Mouse (Mus musculus): Measurements from ENCODE around the gene Zfp715. TPM values are rescaled to one million over a fixed set of nuclear protein-coding genes. Genes with fewer than 3 reads are reported as not detected.
"Not testable (repeated sequence)": the region's sequence is repeated elsewhere in the genome, so short reads cannot be mapped to it uniquely, and the experiment has no call there.

Zfp715 gene
- polyA plus RNA-seq (2012; rRNA removed): 2.0 and 3.4 TPM in 2 replicates

- peak; percentile 87 for DNase-seq (ENCODE audit: low read depth, low spot score)
- WGBS: under 1% methylated on average over 33 of the region's 33 CpGs
Observed at GRCm38 (mm10) chr7:43313013-43313428, at the start of gene Zfp715. Gene Zfp715 (minus strand): TSS chr7:43313294.

- no peak for DNase-seq (ENCODE audit: low read depth, low spot score)
- 26% methylated on average over 4 of the region's 4 CpGs for WGBS
Observed at GRCm38 (mm10) chr7:43362021-43362420, 48.9 kb upstream of the Zfp715 start.

DNA sequence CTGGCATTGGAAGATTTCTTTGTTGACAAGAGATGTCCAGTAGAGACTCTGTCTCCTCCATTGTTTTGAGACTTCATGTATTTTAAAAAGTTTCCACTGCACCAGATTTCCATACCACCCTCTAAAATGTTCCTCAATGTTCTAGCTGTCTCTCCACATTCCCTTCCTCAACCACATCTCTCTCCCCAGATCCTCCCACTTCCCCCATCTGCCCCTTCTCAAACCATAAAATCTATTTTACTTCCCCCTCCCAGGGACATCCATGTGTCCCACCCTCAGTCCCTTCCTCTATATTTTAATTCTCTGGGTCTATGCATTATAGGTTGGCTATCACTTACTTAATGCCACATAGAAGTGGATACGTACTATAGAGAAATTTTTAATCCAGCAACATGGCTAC is 48.3 kb upstream of the Zfp715 start:
- 94% methylated on average over 1 of the region's 1 CpGs for WGBS
- DNase-seq (ENCODE audit: low read depth, low spot score): no peak

DNA sequence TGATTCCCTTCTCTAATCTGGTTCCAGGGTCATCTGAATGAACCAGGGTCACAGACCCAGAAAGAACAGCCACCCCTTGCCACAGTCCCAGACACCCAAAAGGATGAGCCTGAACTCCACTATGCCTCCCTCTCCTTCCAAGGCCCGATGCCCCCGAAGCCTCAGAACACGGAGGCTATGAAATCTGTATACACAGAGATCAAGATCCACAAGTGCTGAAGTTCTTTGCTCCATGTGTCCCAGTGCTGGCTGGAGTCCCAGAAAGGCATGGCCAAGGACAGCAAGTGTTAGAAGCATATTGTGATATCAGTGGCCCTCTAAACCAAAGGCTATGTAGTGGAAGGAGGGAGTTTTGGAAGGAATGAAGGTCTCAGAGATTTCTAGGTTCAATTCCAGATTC is 45.5 kb upstream of the Zfp715 start:
- WGBS: 40% methylated on average over 3 of the region's 3 CpGs
- no peak for DNase-seq (ENCODE audit: low read depth, low spot score)

- DNase-seq (ENCODE audit: low read depth, low spot score): no peak
- WGBS: 28% methylated on average over 12 of the region's 12 CpGs
Observed at GRCm38 (mm10) chr7:43354893-43355835, 42.1 kb upstream of the Zfp715 start.

GRCm38 (mm10) chr7:43353758-43354157 is 40.7 kb upstream of the Zfp715 start:
- 22% methylated on average over 4 of the region's 4 CpGs for WGBS
- no peak for DNase-seq (ENCODE audit: low read depth, low spot score)

GRCm38 (mm10) chr7:43353118-43353517 is 40.0 kb upstream of the Zfp715 start:
- no peak for DNase-seq (ENCODE audit: low read depth, low spot score)
- WGBS: 26% methylated on average over 4 of the region's 4 CpGs

DNA sequence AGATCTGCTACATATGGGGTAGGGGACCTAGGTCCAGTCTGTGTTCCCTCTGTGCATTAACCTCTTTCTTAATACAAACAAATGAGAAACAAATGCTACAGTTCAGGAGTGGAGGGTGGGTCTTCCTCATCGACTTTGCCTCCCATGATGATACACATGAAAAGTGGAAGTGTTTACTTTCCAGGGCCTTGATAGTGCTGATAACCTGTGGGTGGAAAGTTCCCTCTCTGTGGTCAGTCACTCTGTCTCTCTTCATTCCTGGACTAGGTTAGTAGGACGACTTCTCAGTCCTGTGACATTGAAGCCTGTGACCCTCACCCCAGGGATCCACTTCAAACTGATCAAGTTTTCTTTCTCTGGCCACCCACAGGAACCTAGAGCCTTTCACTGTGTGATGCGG is 38.1 kb upstream of the Zfp715 start, which contains the start of gene Siglecf:
Gene Siglecf (plus strand): TSS at position 188 of the 400 bp plus-strand sequence.
- 56% methylated on average over 3 of the region's 3 CpGs for WGBS

DNA sequence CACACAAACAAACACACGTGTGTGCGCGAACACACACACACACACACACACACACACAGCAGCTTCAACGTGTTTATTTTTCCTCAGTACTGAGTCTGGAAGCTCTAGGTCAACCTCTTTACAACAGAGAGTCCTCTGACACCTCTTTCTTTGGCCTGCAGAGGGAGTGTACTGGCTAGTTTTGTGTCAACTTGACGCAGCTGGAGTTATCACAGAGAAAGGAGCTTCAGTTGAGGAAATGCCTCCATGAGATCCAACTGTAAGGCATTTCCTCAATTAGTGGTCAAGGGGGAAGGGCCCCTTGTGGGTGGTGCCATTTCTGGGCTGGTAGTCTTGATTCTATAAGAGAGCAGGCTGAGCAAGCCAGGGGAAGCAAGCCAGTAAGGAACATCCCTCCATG is 36.5 kb upstream of the Zfp715 start:
- DNase-seq (ENCODE audit: low read depth, low spot score): not testable (repeated sequence)
- WGBS: 45% methylated on average over 5 of the region's 5 CpGs

More for the DNA sequence above, 38.1 kb upstream of the Zfp715 start, which contains the start of gene Siglecf:
- DNase-seq (ENCODE audit: low read depth, low spot score): no peak

DNA sequence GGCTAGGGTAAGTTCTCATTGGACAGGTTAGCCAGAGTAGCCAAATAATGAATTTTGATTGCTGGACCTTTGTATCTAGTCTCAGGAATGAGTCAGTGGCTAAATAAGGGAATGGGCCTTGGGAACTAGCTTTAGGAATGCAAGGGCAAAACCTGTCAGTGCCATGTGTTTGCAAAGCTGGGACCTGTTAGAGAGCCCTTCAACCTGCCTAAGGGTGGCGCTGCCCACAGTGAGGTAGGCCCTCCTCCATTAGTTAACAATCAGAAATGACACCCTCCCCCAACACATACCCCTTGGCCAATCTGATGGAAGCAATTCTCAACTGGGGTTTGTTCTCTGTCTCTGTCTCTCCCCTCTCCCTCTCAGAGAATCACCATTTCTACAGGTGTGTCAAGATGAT is 33.5 kb upstream of the Zfp715 start:
- DNase-seq (ENCODE audit: low read depth, low spot score): no peak
- 81% methylated on average over 1 of the region's 1 CpGs for WGBS

DNA sequence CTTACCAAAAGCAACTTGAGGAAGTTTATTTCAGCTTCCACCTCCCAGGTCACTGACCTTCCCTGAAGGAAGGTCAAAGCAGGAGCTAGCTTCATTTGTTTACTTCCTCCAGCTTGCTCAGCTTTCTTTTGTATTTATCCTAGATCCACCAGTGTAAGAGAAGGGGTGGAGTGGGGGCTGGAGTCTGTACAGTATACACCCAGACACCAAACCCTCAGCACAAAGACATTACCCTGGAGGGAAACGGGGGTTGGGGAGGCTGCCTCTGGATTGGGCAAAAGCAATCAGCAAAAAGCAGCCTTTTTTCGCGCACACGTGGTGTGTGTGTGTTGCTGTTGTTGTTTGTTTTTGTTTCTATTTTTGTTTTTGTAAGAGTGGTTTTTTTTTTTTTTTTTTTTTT is 33.1 kb upstream of the Zfp715 start:
- 78% methylated on average over 4 of the region's 4 CpGs for WGBS
- no peak for DNase-seq (ENCODE audit: low read depth, low spot score)

GRCm38 (mm10) chr7:43344491-43344890 is 31.4 kb upstream of the Zfp715 start:
- DNase-seq (ENCODE audit: low read depth, low spot score): no peak
- WGBS: 78% methylated on average over 4 of the region's 4 CpGs

GRCm38 (mm10) chr7:43344020-43344419 is 30.9 kb upstream of the Zfp715 start:
- 68% methylated on average over 2 of the region's 2 CpGs for WGBS
- DNase-seq (ENCODE audit: low read depth, low spot score): no peak

GRCm38 (mm10) chr7:43343191-43343590 is 30.1 kb upstream of the Zfp715 start:
- WGBS: 71% methylated on average over 5 of the region's 5 CpGs
- DNase-seq (ENCODE audit: low read depth, low spot score): no peak

GRCm38 (mm10) chr7:43340771-43341170 is 27.7 kb upstream of the Zfp715 start:
- DNase-seq (ENCODE audit: low read depth, low spot score): no peak
- 78% methylated on average over 4 of the region's 4 CpGs for WGBS

DNA sequence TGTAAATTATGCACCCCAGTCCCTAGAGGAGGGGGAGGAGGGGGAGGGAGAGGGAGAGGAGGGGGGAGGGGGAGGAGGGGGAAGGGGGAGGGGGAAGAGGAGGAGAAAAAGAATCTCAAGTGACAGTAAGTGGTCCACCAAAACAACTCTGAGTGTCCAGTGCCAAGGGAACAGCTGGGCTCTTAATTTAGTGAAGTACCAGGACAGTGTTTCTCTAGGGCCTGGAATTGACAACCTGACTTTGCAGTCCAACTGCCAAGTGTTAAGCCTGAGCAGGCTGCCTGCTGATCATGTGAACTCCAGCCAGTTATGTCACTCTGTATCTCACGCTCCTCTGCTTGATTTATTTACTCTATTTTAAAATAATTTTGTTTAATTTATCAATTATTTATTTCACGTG is 20.8 kb upstream of the Zfp715 start:
- 61% methylated on average over 2 of the region's 2 CpGs for WGBS
- DNase-seq (ENCODE audit: low read depth, low spot score): no peak

GRCm38 (mm10) chr7:43333203-43333602 is 20.1 kb upstream of the Zfp715 start:
- DNase-seq (ENCODE audit: low read depth, low spot score): no peak
- 29% methylated on average over 5 of the region's 7 CpGs for WGBS

DNA sequence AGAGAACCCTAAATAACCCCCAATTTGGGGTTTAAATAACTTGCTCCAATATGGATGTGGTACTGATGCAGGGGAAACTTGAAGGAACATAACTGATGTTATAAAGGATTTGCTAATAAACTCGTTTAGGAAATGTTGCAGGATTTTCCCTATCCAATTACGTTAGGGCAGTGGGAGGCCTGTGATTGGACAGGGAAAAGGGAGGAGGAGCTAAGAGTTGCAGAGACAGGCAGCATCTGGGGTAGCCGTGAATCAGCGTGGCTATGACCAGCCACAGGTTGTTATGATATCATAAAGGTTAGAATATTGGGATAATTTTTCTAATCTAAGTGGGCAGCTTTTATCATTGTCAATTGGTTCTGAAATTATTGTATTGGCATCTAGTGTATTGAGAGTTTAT is 15.0 kb upstream of the Zfp715 start:
- WGBS: 60% methylated on average over 4 of the region's 4 CpGs
- no peak for DNase-seq (ENCODE audit: low read depth, low spot score)

DNA sequence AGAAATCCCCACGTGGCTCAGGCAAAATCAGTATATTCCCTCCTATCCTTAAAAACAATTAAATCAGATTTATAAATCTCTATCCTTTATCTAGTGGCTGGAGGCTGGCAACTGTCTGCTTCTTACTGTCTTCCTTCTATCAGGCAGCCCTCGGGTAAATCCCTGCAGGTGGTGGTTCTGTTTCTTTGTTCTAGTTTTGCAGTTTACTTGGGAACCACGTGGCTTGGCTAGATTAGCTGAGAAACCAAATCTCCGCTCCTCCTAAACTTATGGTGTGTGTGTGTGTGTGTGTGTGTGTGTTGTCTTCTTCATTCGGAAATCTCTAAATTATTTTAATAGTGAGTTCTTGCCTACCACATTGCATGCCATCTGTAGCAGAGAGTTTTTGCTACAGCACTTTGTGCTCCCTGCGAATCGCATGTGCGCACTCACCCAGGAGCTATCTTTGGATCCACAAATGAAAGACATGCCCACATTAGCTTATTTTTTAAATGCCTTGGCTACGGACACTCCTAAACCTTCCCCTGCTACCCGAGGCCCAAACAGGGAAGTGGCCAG is 13.2 kb upstream of the Zfp715 start:
- no peak for DNase-seq (ENCODE audit: low read depth, low spot score)
- 56% methylated on average over 10 of the region's 10 CpGs for WGBS

DNA sequence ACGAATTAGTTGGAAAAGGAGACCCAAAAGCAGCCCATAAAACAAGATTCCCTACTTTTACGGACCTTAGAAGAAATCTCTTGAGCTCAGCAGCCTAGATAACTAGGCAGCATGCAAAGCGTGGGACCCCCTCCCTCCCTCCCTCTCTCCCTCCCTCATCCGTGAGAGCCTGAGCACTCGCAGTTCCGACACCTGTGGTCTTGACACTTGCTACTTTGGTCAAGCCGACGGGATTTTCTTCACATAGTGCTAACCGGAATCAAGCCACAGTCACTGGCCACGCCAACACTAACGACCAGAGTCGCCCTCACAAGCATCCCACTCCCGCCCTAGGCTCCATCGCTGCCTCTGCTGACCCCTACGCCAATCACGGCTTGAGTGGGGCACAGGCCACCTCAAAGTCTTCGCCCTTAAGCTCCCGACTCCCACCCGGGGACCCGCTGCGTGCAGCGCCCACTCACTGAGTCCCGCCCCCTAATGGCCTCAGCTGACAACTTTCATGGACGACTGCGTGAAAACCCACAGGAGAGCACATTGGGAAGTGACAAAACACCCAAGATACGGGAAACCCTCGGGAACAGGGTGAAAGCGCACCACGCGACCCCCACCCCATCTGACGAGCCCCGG is 595 bp downstream of the Zfp715 start:
- 1% methylated on average over 32 of the region's 32 CpGs for WGBS

More for the DNA sequence above, 595 bp downstream of the Zfp715 start:
- DNase-seq (ENCODE audit: low read depth, low spot score): peak; percentile 13

All from large intestine, adult 2 months (tissue).